Mouse (Mus musculus) ES-Bruce4 (cell line): ENCODE data around the gene Xpot.

ENCODE experiments used
- CTCF ChIP-seq: IDR thresholded peaks from one replicate; pipeline ENCODE4 v1.8.1; 2011; ENCODE audit warnings: low read depth, low read length
- EP300 ChIP-seq: IDR thresholded peaks from 2 replicates; pipeline ENCODE4 v1.6.1; 2011; ENCODE audit warnings: low read depth, low read length; ENCODE audit not compliant: insufficient read depth

GRCm38 (mm10) chr10:121615146-121615870, 10.8 kb downstream of the Xpot start:
- TF ChIP-seq CTCF (no peak), EP300 (no peak)
